Mouse (Mus musculus) liver, adult 2 months (tissue): ENCODE measurements around the gene Enox1.

Experiments
- CTCF ChIP-seq: fragments of 200-500 bp; IDR thresholded peaks from 2 replicates; pipeline ENCODE4 v1.5.1; 2011; ENCODE audit warnings: low read depth, low read length, control low read depth
- POLR2A ChIP-seq: fragments of 200-500 bp; IDR thresholded peaks from 2 replicates; pipeline ENCODE4 v1.6.1; 2011; ENCODE audit warnings: low read length, control low read depth; ENCODE audit not compliant: insufficient read depth; ENCODE audit errors: extremely low read depth

GRCm38 (mm10) chr14:77483076-77483475 is 326.5 kb downstream of the Enox1 start:
- TF ChIP-seq POLR2A (no peak), CTCF (no peak)
